ENCODE assay signal across 18 mouse cellular contexts in the genomic region with DNA sequence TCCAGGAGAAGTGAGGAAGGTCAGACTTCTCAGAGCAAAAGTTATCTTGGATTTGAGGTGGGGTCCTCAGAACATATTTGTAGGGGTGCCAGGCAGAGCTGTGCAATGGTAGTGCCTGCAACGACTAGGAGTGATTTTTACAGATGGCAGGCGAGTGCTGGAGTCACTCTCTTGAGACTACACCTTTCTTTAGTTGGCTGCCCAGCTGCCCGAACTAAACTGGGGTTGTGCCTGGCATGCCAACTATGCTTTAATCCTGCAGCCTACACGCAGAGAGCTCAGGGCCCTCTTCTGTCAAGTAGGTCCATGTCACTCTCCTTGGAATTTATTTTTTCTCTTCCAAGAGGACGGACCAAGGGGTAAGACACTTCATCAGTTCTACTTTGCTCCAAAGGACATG.
"Had no signal": no experiment of that assay in that cellular context is flagged by ENCODE, and none has a peak within 500 bp of the region (broad histone marks: within the 10 kb centered on the region; RNA-seq: fewer than 3 reads in every experiment).

No protein-coding gene starts in this region.

- H3K27me3 ChIP-seq: liver, embryonic 12.5 days; lung, embryonic 15.5 days; midbrain, embryonic 12.5 days; neural tube, embryonic 13.5 days; neural tube, embryonic 15.5 days had no signal

- H3K27ac ChIP-seq: liver, embryonic 12.5 days; liver, embryonic 14.5 days; lung, embryonic 15.5 days; midbrain, embryonic 10.5 days; midbrain, embryonic 12.5 days; neural tube, embryonic 13.5 days; neural tube, embryonic 15.5 days had no signal

- DNase-seq: midbrain, embryonic 14.5 days; retina, postnatal 1 day; right cerebral cortex, adult 18-20 months; right cerebral cortex, postnatal 25 days; right cerebral cortex, postnatal 4 days; spleen, adult 18-20 months; thymus, adult 18-20 months; thymus, postnatal 14 days; thymus, postnatal 36 days had no signal

- H3K36me3 ChIP-seq: liver, embryonic 12.5 days; lung, embryonic 15.5 days; midbrain, embryonic 10.5 days; midbrain, embryonic 12.5 days; neural tube, embryonic 13.5 days; neural tube, embryonic 15.5 days had no signal

- H3K4me2 ChIP-seq: liver, embryonic 12.5 days; lung, embryonic 15.5 days; midbrain, embryonic 12.5 days; neural tube, embryonic 13.5 days; neural tube, embryonic 15.5 days had no signal

- H3K9ac ChIP-seq: liver, embryonic 12.5 days; liver, embryonic 14.5 days; lung, embryonic 15.5 days; midbrain, embryonic 12.5 days; neural tube, embryonic 13.5 days; neural tube, embryonic 15.5 days had no signal

- H3K4me3 ChIP-seq: liver, embryonic 12.5 days; lung, embryonic 15.5 days; midbrain, embryonic 10.5 days; midbrain, embryonic 12.5 days; myocyte; neural tube, embryonic 13.5 days; neural tube, embryonic 15.5 days had no signal

- H3K9me3 ChIP-seq: liver, embryonic 12.5 days; lung, embryonic 15.5 days; midbrain, embryonic 10.5 days; midbrain, embryonic 12.5 days; neural tube, embryonic 13.5 days; neural tube, embryonic 15.5 days had no signal

- ATAC-seq: liver, embryonic 12.5 days; midbrain, embryonic 16.5 days had no signal

- H3K4me1 ChIP-seq: liver, embryonic 12.5 days; lung, embryonic 15.5 days; midbrain, embryonic 12.5 days; neural tube, embryonic 13.5 days; neural tube, embryonic 15.5 days had no signal
